Mouse (Mus musculus) adipocyte (in vitro differentiated cells): ENCODE measurements at regions not wholly inside any gene's neighbourhood (a gene's known extent, or its start where the extent isn't known, plus 50 kb on each side); places are given as distances from the start of the nearest gene placed in this dataset.

Source experiments
- DNase-seq: peaks from one replicate; pipeline ENCODE4 v3.0.0-alpha.2; 2016; ENCODE audit warnings: low spot score

- DNase-seq: peak; percentile 23
These were observed 95.6 kb upstream of the Opcml start for GRCm38 (mm10) chr9:27694805-27695593.

- DNase-seq: no peak
These were observed 89.0 kb upstream of the Opcml start for GRCm38 (mm10) chr9:27701559-27701958.

- no peak for DNase-seq
These were observed 88.4 kb upstream of the Opcml start for GRCm38 (mm10) chr9:27702140-27702539.

- DNase-seq: no peak
These were observed 86.6 kb upstream of the Opcml start for GRCm38 (mm10) chr9:27704001-27704400.

GRCm38 (mm10) chr9:27723840-27724408 lies 66.7 kb upstream of the Opcml start:
- DNase-seq: no peak

- no peak for DNase-seq
These were observed 66.0 kb upstream of the Opcml start for GRCm38 (mm10) chr9:27724576-27724975.

- DNase-seq: no peak
These were observed 61.7 kb upstream of the Opcml start for GRCm38 (mm10) chr9:27728652-27729557.

- DNase-seq: no peak
These were observed 61.1 kb upstream of the Opcml start for GRCm38 (mm10) chr9:27729558-27729889.

- DNase-seq: peak; percentile 22
These were observed 51.3 kb upstream of the Opcml start for GRCm38 (mm10) chr9:27739287-27739686.
